Mouse (Mus musculus) hindbrain, embryonic 16.5 days (tissue): ENCODE measurements around the gene Grin3b. TPM values are rescaled to one million over a fixed set of nuclear protein-coding genes. Genes with fewer than 3 reads are reported as not detected.

Source experiments
- ATAC-seq: fragments of 200-750 bp; cut with Nextera tagmentation; 2 replicates; pipeline ENCODE4 v1.8.0; 2017; ENCODE audit warnings: moderate TSS enrichment, moderate library complexity
- H3K27ac ChIP-seq: fragments of 300-500 bp; sonication (generic); 2 replicates; pipeline ENCODE4 v1.5.1; 2014; ENCODE audit warnings: low read depth, mild to moderate bottlenecking, control low read depth, low read length, moderate library complexity
- H3K27me3 ChIP-seq: fragments of 300-500 bp; sonication (generic); replicated peaks from 2 replicates; pipeline ENCODE4 v1.6.1; 2014; ENCODE audit warnings: low read length; ENCODE audit not compliant: control insufficient read depth, insufficient read depth
- H3K36me3 ChIP-seq: fragments of 300-500 bp; sonication (generic); 2 replicates; pipeline ENCODE4 v1.6.1; 2014; ENCODE audit warnings: mild to moderate bottlenecking, low read length, moderate library complexity, mixed read lengths; ENCODE audit not compliant: control insufficient read depth, insufficient read depth
- H3K4me1 ChIP-seq: fragments of 300-500 bp; sonication (generic); 2 replicates; pipeline ENCODE4 v1.6.1; 2014; ENCODE audit warnings: low read depth, low read length; ENCODE audit not compliant: control insufficient read depth, insufficient read depth
- H3K4me2 ChIP-seq: fragments of 300-500 bp; sonication (generic); 2 replicates; pipeline ENCODE4 v1.6.1; 2014; ENCODE audit warnings: mild to moderate bottlenecking, low read length, control low read depth, moderate library complexity
- H3K4me3 ChIP-seq: fragments of 300-500 bp; sonication (generic); 2 replicates; pipeline ENCODE4 v1.5.1; 2014; ENCODE audit warnings: mild to moderate bottlenecking, low read length, control low read depth, moderate library complexity
- H3K9ac ChIP-seq: fragments of 300-500 bp; sonication (generic); 2 replicates; pipeline ENCODE4 v1.6.1; 2014; ENCODE audit warnings: low read depth, mild to moderate bottlenecking, control low read depth, low read length, moderate library complexity
- H3K9me3 ChIP-seq: fragments of 300-500 bp; sonication (generic); 2 replicates; pipeline ENCODE4 v1.6.1; 2014; ENCODE audit warnings: mild to moderate bottlenecking, low read length, moderate library complexity; ENCODE audit not compliant: control insufficient read depth
- WGBS: fragments of 180-500 bp; shearing (Covaris S2); extraction: QIAGEN DNeasy Blood & Tissue Kit; methylation state at CpG from one replicate; pipeline ENCODE4 v1.1.7; 2014; 5-methylcytosine and 5-hydroxymethylcytosine counted together
- polyA plus RNA-seq: library from polyadenylated mRNA; unstranded; fragments of >200 nt; fragmentation: Nextera tagmentation; extraction: Ambion mirVana; gene quantifications from 2 replicates; pipeline ENCODE4 v1.2.1, GENCODE M21; 2015

Gene Grin3b
- polyA plus RNA-seq, 1 experiment from 2014 or later: 0.46 TPM

DNA sequence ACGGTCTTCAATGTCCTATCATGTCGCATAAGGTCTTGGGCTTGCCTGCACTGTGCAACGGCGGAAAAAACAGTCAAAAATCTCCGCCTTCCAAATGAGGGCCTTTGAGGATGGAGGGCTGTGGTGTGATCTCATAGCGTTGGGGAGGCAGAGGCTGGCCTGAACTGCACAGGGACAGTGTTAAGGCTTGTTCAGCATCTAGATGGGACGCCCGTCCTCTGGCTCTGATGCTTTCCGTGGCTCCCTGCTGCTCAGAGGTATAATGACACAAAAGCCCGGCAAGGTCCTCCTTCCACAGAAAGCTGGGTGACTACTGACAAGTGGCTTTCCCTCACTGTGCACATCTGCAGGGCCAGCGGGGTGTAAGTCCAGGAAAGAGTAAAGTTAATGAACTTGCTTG, 49.7 kb downstream of the Grin3b start:
- H3K27me3 ChIP-seq: peaks cover 18% of the 10 kb centered on the region
- no peak overlapping the region; the same call in 1 of the 2 replicates for H3K9ac ChIP-seq
- H3K36me3 ChIP-seq: no peaks in the 10 kb centered on the region
- H3K4me1 ChIP-seq: no peaks in the 10 kb centered on the region
- 20% methylated on average over 11 of the region's 11 CpGs for WGBS
- no peak overlapping the region for H3K4me2 ChIP-seq
- no peak overlapping the region for H3K27ac ChIP-seq
- no peaks in the 10 kb centered on the region for H3K9me3 ChIP-seq
- no peak overlapping the region for H3K4me3 ChIP-seq
- no peak for ATAC-seq

GRCm38 (mm10) chr10:80020603-80021319, 50.2 kb downstream of the Grin3b start:
- ATAC-seq: no peak
- no peaks in the 10 kb centered on the region for H3K9me3 ChIP-seq
- no peak overlapping the region for H3K9ac ChIP-seq
- WGBS: 86% methylated on average over 18 of the region's 18 CpGs
- no peaks in the 10 kb centered on the region for H3K4me1 ChIP-seq
- no peak overlapping the region for H3K4me2 ChIP-seq
- no peak overlapping the region for H3K4me3 ChIP-seq
- H3K27ac ChIP-seq: no peak overlapping the region
- no peaks in the 10 kb centered on the region for H3K36me3 ChIP-seq
- H3K27me3 ChIP-seq: peaks cover 17% of the 10 kb centered on the region

DNA sequence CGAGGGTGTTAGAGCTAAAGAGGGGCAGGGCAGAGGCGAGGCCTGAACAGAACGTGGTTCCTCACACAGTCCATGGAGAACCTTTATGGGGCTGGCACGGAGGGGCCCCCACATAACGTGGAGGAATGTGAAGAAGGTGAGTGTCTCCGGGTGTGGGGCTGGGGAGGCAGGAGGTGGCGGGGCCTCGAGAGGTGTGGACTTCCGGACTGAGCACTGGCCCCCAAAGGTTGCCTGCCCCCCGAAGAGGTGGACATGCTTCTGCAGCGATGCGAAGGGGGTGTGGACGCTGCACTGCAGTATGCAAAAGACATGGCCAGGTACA, 50.8 kb downstream of the Grin3b start:
- no peaks in the 10 kb centered on the region for H3K9me3 ChIP-seq
- peaks cover 17% of the 10 kb centered on the region for H3K27me3 ChIP-seq
- H3K4me2 ChIP-seq: no peak overlapping the region
- no peak overlapping the region for H3K9ac ChIP-seq
- WGBS: 89% methylated on average over 13 of the region's 13 CpGs
- no peak overlapping the region for H3K27ac ChIP-seq
- no peak for ATAC-seq
- no peaks in the 10 kb centered on the region for H3K4me1 ChIP-seq
- H3K4me3 ChIP-seq: no peak overlapping the region
- H3K36me3 ChIP-seq: no peaks in the 10 kb centered on the region

DNA sequence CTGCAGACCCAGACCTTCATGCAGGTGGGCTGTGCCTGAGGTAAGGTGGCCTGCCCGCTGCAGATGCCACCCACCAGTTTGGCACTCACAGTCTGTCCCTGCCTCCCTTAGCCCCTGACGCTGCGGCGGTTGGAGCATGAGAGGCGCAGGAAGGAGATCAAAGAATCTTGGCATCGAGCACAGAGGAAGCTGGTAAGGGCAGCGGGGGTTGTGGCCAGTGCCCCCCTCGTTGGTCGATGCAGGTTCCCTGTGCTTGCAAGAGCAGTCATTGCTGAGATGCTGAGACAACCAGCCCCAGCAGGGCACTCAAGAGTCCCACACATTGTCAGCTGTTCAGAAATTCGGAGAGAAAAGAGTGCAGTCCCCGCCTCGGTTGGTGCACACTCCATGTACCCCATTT, 51.6 kb downstream of the Grin3b start:
- H3K4me2 ChIP-seq: no peak overlapping the region
- H3K27me3 ChIP-seq: peaks cover 17% of the 10 kb centered on the region
- H3K9ac ChIP-seq: no peak overlapping the region
- no peak overlapping the region for H3K27ac ChIP-seq
- H3K4me3 ChIP-seq: no peak overlapping the region
- no peak for ATAC-seq
- WGBS: 92% methylated on average over 12 of the region's 12 CpGs
- H3K36me3 ChIP-seq: no peaks in the 10 kb centered on the region
- no peaks in the 10 kb centered on the region for H3K4me1 ChIP-seq
- H3K9me3 ChIP-seq: no peaks in the 10 kb centered on the region

DNA sequence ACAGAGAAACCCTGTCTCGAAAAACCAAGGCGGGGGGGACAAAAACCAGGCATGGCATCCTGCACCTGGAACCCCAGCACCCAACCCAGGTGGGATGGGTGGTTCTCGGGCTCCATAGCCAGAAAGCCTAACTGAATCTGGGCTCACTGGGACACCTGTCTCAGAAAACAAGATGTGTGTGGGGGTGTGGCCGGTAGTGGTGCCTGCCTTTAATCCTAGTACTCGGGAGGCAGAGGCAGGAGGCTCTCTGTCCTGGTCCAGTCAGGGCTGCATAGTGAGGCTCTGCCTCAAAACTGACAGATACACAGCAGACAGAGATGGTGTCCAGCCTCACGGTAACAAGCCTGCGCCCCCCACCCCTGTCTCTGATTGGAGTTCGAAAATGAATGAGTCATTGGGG, 52.3 kb downstream of the Grin3b start:
- H3K27ac ChIP-seq: no peak overlapping the region
- H3K4me3 ChIP-seq: no peak overlapping the region
- H3K9ac ChIP-seq: no peak overlapping the region
- ATAC-seq: no peak
- no peaks in the 10 kb centered on the region for H3K36me3 ChIP-seq
- H3K4me2 ChIP-seq: no peak overlapping the region
- no peaks in the 10 kb centered on the region for H3K4me1 ChIP-seq
- WGBS: 93% methylated on average over 8 of the region's 8 CpGs
- H3K27me3 ChIP-seq: peaks cover 17% of the 10 kb centered on the region
- no peaks in the 10 kb centered on the region for H3K9me3 ChIP-seq

DNA sequence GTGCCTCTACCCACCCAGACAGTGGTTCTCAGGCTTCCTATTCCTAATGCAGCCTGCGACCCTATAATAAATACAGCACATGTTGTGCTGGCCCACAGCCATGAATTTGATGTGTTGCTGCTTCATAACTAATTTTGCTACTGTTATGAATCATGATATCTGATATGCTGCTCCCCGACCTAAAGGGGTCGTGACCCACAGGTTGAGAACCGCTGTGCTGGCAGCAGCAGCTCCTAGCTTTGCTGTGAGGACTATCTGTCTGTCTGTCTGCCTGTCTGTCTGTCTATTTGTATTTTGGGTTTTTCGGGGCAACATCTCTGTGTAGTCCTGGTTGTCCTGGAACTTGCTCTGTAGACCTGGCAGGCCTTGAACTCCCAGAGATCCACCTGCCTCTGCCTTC, 53.2 kb downstream of the Grin3b start:
- H3K36me3 ChIP-seq: no peaks in the 10 kb centered on the region
- no peak overlapping the region for H3K9ac ChIP-seq
- no peaks in the 10 kb centered on the region for H3K4me1 ChIP-seq
- no peaks in the 10 kb centered on the region for H3K9me3 ChIP-seq
- 88% methylated on average over 5 of the region's 5 CpGs for WGBS
- no peak overlapping the region for H3K4me2 ChIP-seq
- no peak overlapping the region for H3K27ac ChIP-seq
- peaks cover 16% of the 10 kb centered on the region for H3K27me3 ChIP-seq
- H3K4me3 ChIP-seq: no peak overlapping the region
- ATAC-seq: no peak

DNA sequence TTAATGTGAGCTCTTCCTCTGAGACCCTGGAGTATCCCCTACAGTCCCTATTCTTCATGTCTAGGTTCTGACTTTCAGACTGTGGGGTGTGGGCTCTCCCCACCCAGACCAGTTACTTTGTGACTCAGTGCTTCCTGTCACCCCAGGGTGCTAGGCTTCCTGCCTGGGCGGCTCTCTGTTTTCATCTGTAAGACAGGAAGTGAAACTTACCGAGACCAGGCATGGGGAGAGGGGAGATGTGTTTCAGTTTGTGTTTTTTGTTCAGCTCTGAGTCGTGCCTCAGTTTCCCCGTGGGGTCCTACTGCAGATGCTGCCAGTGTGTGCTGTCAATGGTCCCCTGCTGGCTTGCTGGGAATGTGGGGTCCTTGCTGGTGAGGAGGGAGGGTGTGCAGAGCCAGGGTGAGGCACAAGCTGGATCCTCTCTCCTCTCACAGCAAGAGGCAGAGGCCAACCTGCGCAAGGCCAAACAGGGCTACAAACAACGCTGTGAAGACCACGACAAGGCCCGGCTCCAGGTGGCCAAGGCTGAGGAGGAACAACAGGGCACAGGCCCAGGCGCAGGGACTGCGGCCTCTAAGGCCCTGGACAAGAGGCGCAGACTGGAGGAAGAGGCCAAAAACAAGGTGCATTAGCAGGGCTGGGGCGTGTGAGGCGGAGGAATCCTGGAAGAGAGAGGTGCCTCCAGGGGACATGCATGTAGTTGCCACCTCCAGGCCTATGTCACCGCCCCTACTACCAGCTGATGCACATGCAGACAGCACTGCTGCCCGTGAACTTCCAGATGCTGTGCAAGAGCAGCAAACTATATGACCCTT, 53.9 kb downstream of the Grin3b start:
- Histone ChIP-seq H3K4me3 (no peak overlapping the region), H3K27ac (no peak overlapping the region), H3K36me3 (no peaks in the 10 kb centered on the region), H3K27me3 (peaks cover 9% of the 10 kb centered on the region), H3K9ac (no peak overlapping the region), H3K4me2 (no peak overlapping the region), H3K4me1 (no peaks in the 10 kb centered on the region), H3K9me3 (no peaks in the 10 kb centered on the region)
- WGBS: 74% methylated on average over 15 of the region's 15 CpGs
- no peak for ATAC-seq

- no peak for ATAC-seq
- Histone ChIP-seq H3K27me3 (peaks cover 4% of the 10 kb centered on the region; the same call in 1 of the 2 replicates), H3K4me2 (no peak overlapping the region), H3K4me1 (no peaks in the 10 kb centered on the region), H3K27ac (no peak overlapping the region), H3K4me3 (no peak overlapping the region), H3K9me3 (no peaks in the 10 kb centered on the region), H3K9ac (no peak overlapping the region), H3K36me3 (no peaks in the 10 kb centered on the region)
- 60% methylated on average over 4 of the region's 4 CpGs for WGBS
Observed at GRCm38 (mm10) chr10:80025044-80025347, 54.5 kb downstream of the Grin3b start.

GRCm38 (mm10) chr10:80025463-80025862, 54.9 kb downstream of the Grin3b start:
- Histone ChIP-seq H3K4me1 (no peaks in the 10 kb centered on the region), H3K9ac (no peak overlapping the region), H3K27ac (no peak overlapping the region), H3K4me2 (no peak overlapping the region), H3K9me3 (no peaks in the 10 kb centered on the region), H3K36me3 (no peaks in the 10 kb centered on the region), H3K4me3 (no peak overlapping the region), H3K27me3 (no peaks in the 10 kb centered on the region)
- no peak for ATAC-seq
- WGBS: 76% methylated on average over 10 of the region's 10 CpGs
